Mouse (Mus musculus): ENCODE results near the gene Spry2. TPM values are rescaled to one million over a fixed set of nuclear protein-coding genes. Genes with fewer than 3 reads are reported as not detected.

Spry2 gene
- polyA plus RNA-seq, 1 experiment from 2014 or later = 20.8 TPM

- Histone ChIP-seq H3K4me1 (0 out of 2 replicates have a peak, but pooled peaks cover 5% of the 10 kb centered on the region), H3K9ac (no peak overlapping the region), H3K36me3 (no peaks in the 10 kb centered on the region), H3K27ac (no peak overlapping the region), H3K4me3 (no peak overlapping the region), H3K4me2 (replicated peaks) (peak overlapping the region; percentile 13; the same call in 1 of the 2 replicates), H3K9me3 (no peaks in the 10 kb centered on the region), H3K27me3 (replicated peaks) (no peaks in the 10 kb centered on the region)
- ATAC-seq (ENCODE audit: low FRiP score, low read depth) = peak; percentile 92
- 10% methylated on average over 7 of the region's 7 CpGs for WGBS
Measured at GRCm38 (mm10) chr14:105851359-105852067, 45.1 kb downstream of the Spry2 start.

Other genes with a start within 250 kb of the Spry2 start
- not detected in 2 replicates for gene Trim52, start 209.4 kb upstream of the Spry2 start, polyA plus RNA-seq (2016; fragmentation: Nextera tagmentation; extraction: Ambion mirVana)

All from neural tube, embryonic 12.5 days (tissue).